Mouse (Mus musculus) liver, embryonic 14.5 days (tissue): ENCODE measurements around the gene Slc17a8.

Experiments used
- CTCF ChIP-seq: IDR thresholded peaks from 2 replicates; pipeline ENCODE4 v1.5.1; 2016; ENCODE audit warnings: antibody characterized with exemption, low read depth, control low read depth
- EP300 ChIP-seq: IDR thresholded peaks from 2 replicates; pipeline ENCODE4 v1.6.1; 2016; ENCODE audit warnings: antibody characterized with exemption, low read depth

DNA sequence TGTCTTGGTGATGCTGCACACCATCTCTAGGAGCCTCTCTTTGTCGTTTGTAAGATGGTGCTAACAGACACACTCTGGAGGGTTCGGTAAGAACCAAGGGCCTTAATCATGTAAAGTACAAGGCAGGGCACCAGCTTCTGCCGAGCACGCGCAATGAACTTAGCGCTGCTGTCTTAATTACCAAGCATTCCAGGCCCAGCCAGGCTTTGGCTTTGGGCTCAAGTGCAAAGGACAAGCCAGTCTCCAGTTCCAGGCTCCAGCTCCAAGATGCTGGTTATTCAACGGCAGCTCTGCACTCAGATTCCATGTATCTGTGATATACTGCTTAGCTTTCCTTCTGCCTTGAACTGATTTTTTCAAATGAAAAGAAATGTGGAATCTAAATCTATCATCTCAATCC, 46.5 kb upstream of the Slc17a8 start:
- TF ChIP-seq CTCF (no peak), EP300 (no peak)
